Mouse (Mus musculus): Measurements from ENCODE around the gene Efl1. TPM values are rescaled to one million over a fixed set of nuclear protein-coding genes. Genes with fewer than 3 reads are reported as not detected.

Gene Efl1
- total and polyA plus RNA-seq, 3 experiments = 12.6 to 15.6 TPM; not detected in 1

DNA sequence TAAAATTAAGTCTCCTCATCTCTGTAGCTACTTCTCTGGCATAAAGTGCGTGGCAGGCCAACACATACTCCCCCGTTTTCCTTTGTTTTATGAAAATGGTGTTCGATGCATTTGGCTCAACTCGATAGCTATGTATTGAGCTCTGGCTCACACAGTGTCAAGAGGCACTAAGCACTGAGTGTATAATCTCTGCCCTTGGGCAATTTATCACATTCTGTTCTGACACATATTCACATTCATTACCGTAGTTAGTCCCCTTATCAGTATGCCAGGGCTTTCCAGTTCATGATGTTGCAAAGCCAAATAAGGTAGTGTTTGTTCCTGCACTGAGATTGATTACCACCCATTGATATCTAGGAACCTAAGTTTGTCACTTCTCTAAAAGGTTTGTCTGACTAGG is 71.3 kb downstream of the Efl1 start:
- Histone ChIP-seq H3K79me2 (ENCODE audit: control insufficient read depth, insufficient read depth, low read length, poor library complexity) (no peaks in the 10 kb centered on the region), H3K9ac (ENCODE audit: control insufficient read depth, low read depth, low read length, poor library complexity, severe bottlenecking) (no peak overlapping the region), H3K4me1 (ENCODE audit: control insufficient read depth in 1 of 2, insufficient read depth in 2 of 2, low read length in 2 of 2) (no peaks in the 10 kb centered on the region), H3K4me3 (ENCODE audit: control insufficient read depth in 1 of 2, insufficient read depth in 1 of 2, low read depth in 2 of 2, low read length in 2 of 2) (no peak overlapping the region), H3K36me3 (ENCODE audit: control insufficient read depth in 1 of 2, insufficient read depth in 2 of 2, low read length in 2 of 2) (no peaks in the 10 kb centered on the region), H3K27ac (ENCODE audit: control insufficient read depth, low read depth, low read length) (no peak overlapping the region), H3K27me3 (ENCODE audit: control insufficient read depth in 1 of 2, insufficient read depth in 2 of 2, low read length in 2 of 2) (no peaks in the 10 kb centered on the region), H3K9me3 (replicated peaks; ENCODE audit: insufficient read depth, low read length) (no peaks in the 10 kb centered on the region)
- DNase-seq (ENCODE audit: low read depth, low spot score) = no peak
- TF ChIP-seq POLR2A (IDR thresholded peaks at IDR 0.05; ENCODE audit: control insufficient read depth in 1 of 2, insufficient read depth in 1 of 2, low read depth in 1 of 2, low read length in 2 of 2, poor library complexity in 1 of 2) (no peak), RCOR1 (IDR thresholded peaks at IDR 0.05; ENCODE audit: low read depth, low read length) (peak; percentile 48; the same call in 1 of the 2 replicates)

DNA sequence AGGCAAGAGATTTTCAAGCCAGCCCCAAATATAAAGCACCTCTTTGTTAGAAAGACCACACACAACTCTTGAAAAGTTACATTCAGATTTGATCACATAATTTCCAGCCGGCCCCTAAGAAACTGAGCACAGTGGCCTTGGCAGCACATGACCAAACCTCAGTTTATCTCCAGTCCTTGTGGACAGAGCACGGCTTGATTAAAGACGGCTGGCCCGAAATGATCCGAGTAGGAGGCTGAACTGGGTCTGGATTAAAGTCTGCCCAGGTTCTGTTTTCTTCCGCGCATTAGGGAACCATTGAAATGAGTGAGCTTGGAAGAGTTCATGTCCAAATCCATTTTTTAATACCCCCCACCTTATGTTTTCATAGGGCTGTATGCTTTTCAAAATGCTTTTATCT is 72.1 kb downstream of the Efl1 start:
- no peak overlapping the region for H3K27ac ChIP-seq (ENCODE audit: control insufficient read depth, low read depth, low read length)
- no peaks in the 10 kb centered on the region for H3K79me2 ChIP-seq (ENCODE audit: control insufficient read depth, insufficient read depth, low read length, poor library complexity)
- DNase-seq (ENCODE audit: low read depth, low spot score) = no peak
- TF ChIP-seq ZMIZ1 (IDR thresholded peaks at IDR 0.05; ENCODE audit: low read depth, low read length) = no peak
- TF ChIP-seq POLR2A (IDR thresholded peaks at IDR 0.05; ENCODE audit: control insufficient read depth in 1 of 2, insufficient read depth in 1 of 2, low read depth in 1 of 2, low read length in 2 of 2, poor library complexity in 1 of 2) = no peak
- no peak for TF ChIP-seq SIN3A (IDR thresholded peaks at IDR 0.05; ENCODE audit: low read length)
- no peak for TF ChIP-seq ETS1 (IDR thresholded peaks at IDR 0.05; ENCODE audit: low read depth, low read length)
- TF ChIP-seq TAL1 (IDR thresholded peaks at IDR 0.05; ENCODE audit: low read length) = no peak
- no peak for TF ChIP-seq E2F4 (IDR thresholded peaks at IDR 0.05; ENCODE audit: borderline replicate concordance, low read depth, low read length)
- TF ChIP-seq EP300 (IDR thresholded peaks at IDR 0.05; ENCODE audit: low read depth in 1 of 2, low read length in 2 of 2) = no peak
- TF ChIP-seq TCF12 (IDR thresholded peaks at IDR 0.05; ENCODE audit: low read depth, low read length) = no peak
- TF ChIP-seq HCFC1 (IDR thresholded peaks at IDR 0.05; ENCODE audit: low read depth, low read length) = no peak
- no peak for TF ChIP-seq CTCF (IDR thresholded peaks at IDR 0.05 in 2 of 3, conservative IDR thresholded peaks at IDR 0.05 in 1 of 3; ENCODE audit: control insufficient read depth in 1 of 3, insufficient read depth in 1 of 3, low read depth in 2 of 3, low read length in 3 of 3, poor library complexity in 1 of 3, severe bottlenecking in 1 of 3)
- no peak for TF ChIP-seq ELF1 (IDR thresholded peaks at IDR 0.05; ENCODE audit: low read depth, low read length)
- H3K36me3 ChIP-seq (ENCODE audit: control insufficient read depth in 1 of 2, insufficient read depth in 2 of 2, low read length in 2 of 2) = no peaks in the 10 kb centered on the region
- no peak overlapping the region for H3K9ac ChIP-seq (ENCODE audit: control insufficient read depth, low read depth, low read length, poor library complexity, severe bottlenecking)
- no peak overlapping the region for H3K4me3 ChIP-seq (ENCODE audit: control insufficient read depth in 1 of 2, insufficient read depth in 1 of 2, low read depth in 2 of 2, low read length in 2 of 2)
- no peaks in the 10 kb centered on the region for H3K4me1 ChIP-seq (ENCODE audit: control insufficient read depth in 1 of 2, insufficient read depth in 2 of 2, low read length in 2 of 2)
- H3K27me3 ChIP-seq (ENCODE audit: control insufficient read depth in 1 of 2, insufficient read depth in 2 of 2, low read length in 2 of 2) = no peaks in the 10 kb centered on the region
- no peaks in the 10 kb centered on the region for H3K9me3 ChIP-seq (replicated peaks; ENCODE audit: insufficient read depth, low read length)

- Histone ChIP-seq H3K4me3 (ENCODE audit: control insufficient read depth in 1 of 2, insufficient read depth in 1 of 2, low read depth in 2 of 2, low read length in 2 of 2) (no peak overlapping the region), H3K36me3 (ENCODE audit: control insufficient read depth in 1 of 2, insufficient read depth in 2 of 2, low read length in 2 of 2) (no peaks in the 10 kb centered on the region), H3K79me2 (ENCODE audit: control insufficient read depth, insufficient read depth, low read length, poor library complexity) (no peaks in the 10 kb centered on the region), H3K9me3 (replicated peaks; ENCODE audit: insufficient read depth, low read length) (no peaks in the 10 kb centered on the region), H3K4me1 (ENCODE audit: control insufficient read depth in 1 of 2, insufficient read depth in 2 of 2, low read length in 2 of 2) (no peaks in the 10 kb centered on the region), H3K27ac (ENCODE audit: control insufficient read depth, low read depth, low read length) (no peak overlapping the region), H3K27me3 (ENCODE audit: control insufficient read depth in 1 of 2, insufficient read depth in 2 of 2, low read length in 2 of 2) (no peaks in the 10 kb centered on the region), H3K9ac (ENCODE audit: control insufficient read depth, low read depth, low read length, poor library complexity, severe bottlenecking) (no peak overlapping the region)
- no peak for DNase-seq (ENCODE audit: low read depth, low spot score)
- TF ChIP-seq ZC3H11A (IDR thresholded peaks at IDR 0.05; ENCODE audit: low read depth, low read length) (no peak), TCF12 (IDR thresholded peaks at IDR 0.05; ENCODE audit: low read depth, low read length) (no peak), JUND (IDR thresholded peaks at IDR 0.05; ENCODE audit: low read depth, low read length) (no peak), BHLHE40 (IDR thresholded peaks at IDR 0.05; ENCODE audit: borderline replicate concordance, low read depth, low read length) (no peak), ZMIZ1 (IDR thresholded peaks at IDR 0.05; ENCODE audit: low read depth, low read length) (no peak), SIN3A (IDR thresholded peaks at IDR 0.05; ENCODE audit: low read length) (no peak), POLR2AphosphoS2 (IDR thresholded peaks at IDR 0.05; ENCODE audit: low read length) (no peak), MEF2A (IDR thresholded peaks at IDR 0.05; ENCODE audit: extremely low read depth, insufficient replicate concordance, low read depth, low read length, poor library complexity, severe bottlenecking) (no peak), NELFE (IDR thresholded peaks at IDR 0.05; ENCODE audit: low read depth, low read length) (no peak), MAZ (IDR thresholded peaks at IDR 0.05; ENCODE audit: low read depth, low read length) (no peak), MYB (IDR thresholded peaks at IDR 0.05; ENCODE audit: low read depth, low read length) (no peak), UBTF (IDR thresholded peaks at IDR 0.05; ENCODE audit: borderline replicate concordance, insufficient read depth, low read depth, low read length) (no peak), TAL1 (IDR thresholded peaks at IDR 0.05; ENCODE audit: low read length) (no peak), KAT2A (conservative IDR thresholded peaks at IDR 0.05; ENCODE audit: low read depth, low read length) (no peak), POLR2AphosphoS5 (IDR thresholded peaks at IDR 0.05; ENCODE audit: borderline replicate concordance, low read depth, low read length) (no peak)
These were observed 72.5 kb downstream of the Efl1 start for GRCm38 (mm10) chr7:82720906-82721305.

Data from MEL (cell line).